In the genomic region with DNA sequence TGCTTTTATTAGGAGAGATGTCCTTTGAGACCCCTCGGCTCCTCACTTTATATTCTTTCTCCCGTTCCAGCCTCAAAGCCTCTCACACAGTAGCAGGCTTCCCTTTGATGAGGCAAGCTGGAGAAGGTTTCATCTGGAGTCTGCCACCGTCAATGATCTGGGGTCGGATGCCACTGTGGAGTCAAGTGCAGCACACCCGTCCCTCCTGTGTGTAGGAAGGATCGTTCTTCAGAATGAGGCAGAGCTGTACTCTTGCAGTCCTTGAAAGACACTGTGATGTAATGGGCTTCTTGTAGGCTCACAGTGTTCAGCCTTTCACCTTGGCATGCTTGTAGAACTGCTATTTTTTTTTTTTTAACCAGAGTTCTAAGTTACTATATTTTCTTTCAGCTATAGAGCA, we compare ENCODE assay signal across 25 mouse cellular contexts.
DNase-seq lines count a peak whose midpoint lies in the region; ATAC-seq and TF ChIP-seq lines count a peak whose summit lies in the region.
"Had no signal": no experiment of that assay in that cellular context is flagged by ENCODE, and none has a peak within 500 bp of the region (broad histone marks: within the 10 kb centered on the region; RNA-seq: fewer than 3 reads in every experiment).

No protein-coding gene starts in this region.

- no peak overlapping the region for H3K4me2 ChIP-seq in midbrain, embryonic 13.5 days (replicated peaks)
- no peak overlapping the region for H3K4me2 ChIP-seq in midbrain, embryonic 11.5 days
- H3K4me2 ChIP-seq in midbrain, embryonic 16.5 days (ENCODE audit: low read length): no peak overlapping the region
- H3K4me2 ChIP-seq: embryonic facial prominence, embryonic 12.5 days; embryonic facial prominence, embryonic 15.5 days; heart, embryonic 12.5 days; heart, embryonic 15.5 days; hindbrain, embryonic 13.5 days; intestine, embryonic 15.5 days had no signal

- no peak for TF ChIP-seq POLR2A in brain, embryonic 14.5 days (IDR thresholded peaks at IDR 0.05; ENCODE audit: borderline replicate concordance, extremely low read depth, insufficient read depth, insufficient read length, poor library complexity, severe bottlenecking)

- ATAC-seq in midbrain, embryonic 13.5 days: peak; percentile 55
- no peak for ATAC-seq in midbrain, embryonic 11.5 days (ENCODE audit: low FRiP score)
- ATAC-seq in midbrain, embryonic 16.5 days: peak; percentile 53; the same call in 1 of the 2 replicates
- ATAC-seq: activated CD4-positive, CD25-positive, alpha-beta regulatory T cell, adult 4 months; CD4-positive, CD25-positive, alpha-beta regulatory T cell, adult 4 months; hindbrain, embryonic 16.5 days; intestine, embryonic 15.5 days had no signal

- H3K9me3 ChIP-seq in midbrain, embryonic 13.5 days: no peaks in the 10 kb centered on the region
- no peaks in the 10 kb centered on the region for H3K9me3 ChIP-seq in midbrain, embryonic 11.5 days (ENCODE audit: control insufficient read depth, low read length)
- H3K9me3 ChIP-seq in midbrain, embryonic 16.5 days (replicated peaks; ENCODE audit: control insufficient read depth, low read length, poor library complexity, severe bottlenecking): no peaks in the 10 kb centered on the region
- H3K9me3 ChIP-seq: embryonic facial prominence, embryonic 12.5 days; embryonic facial prominence, embryonic 15.5 days; heart, embryonic 12.5 days; heart, embryonic 15.5 days; hindbrain, embryonic 10.5 days; hindbrain, embryonic 13.5 days; intestine, embryonic 15.5 days had no signal

- H3K9ac ChIP-seq in midbrain, embryonic 13.5 days (replicated peaks): no peak overlapping the region
- no peak overlapping the region for H3K9ac ChIP-seq in midbrain, embryonic 11.5 days (ENCODE audit: low read length)
- no peak overlapping the region for H3K9ac ChIP-seq in midbrain, embryonic 16.5 days (ENCODE audit: low read depth, low read length)
- H3K9ac ChIP-seq: embryonic facial prominence, embryonic 12.5 days; embryonic facial prominence, embryonic 15.5 days; heart, embryonic 12.5 days; heart, embryonic 15.5 days; hindbrain, embryonic 13.5 days; intestine, embryonic 15.5 days had no signal

- peaks cover 20% of the 10 kb centered on the region for H3K4me1 ChIP-seq in midbrain, embryonic 13.5 days (replicated peaks)
- no peaks in the 10 kb centered on the region; the same call in 1 of the 2 replicates for H3K4me1 ChIP-seq in midbrain, embryonic 11.5 days (ENCODE audit: control insufficient read depth, insufficient read depth, low read length)
- H3K4me1 ChIP-seq in midbrain, embryonic 16.5 days (ENCODE audit: control insufficient read depth, insufficient read depth, low read length): peaks cover 9% of the 10 kb centered on the region; the same call in 1 of the 2 replicates
- H3K4me1 ChIP-seq: embryonic facial prominence, embryonic 12.5 days; embryonic facial prominence, embryonic 15.5 days; heart, embryonic 12.5 days; heart, embryonic 15.5 days; intestine, embryonic 15.5 days had no signal

- no peak for DNase-seq in midbrain, embryonic 11.5 days (ENCODE audit: low spot score, missing footprints)
- peak; percentile 54 for DNase-seq in brain, embryonic 14.5 days (ENCODE audit: low read depth)
- DNase-seq in adrenal gland, adult (ENCODE audit: inconsistent age in 2 of 2, low spot score in 1 of 2): no peak
- DNase-seq in cerebellum, postnatal 36 days: no peak
- DNase-seq: adrenal gland, postnatal 10 days; adrenal gland, postnatal 36 days; cerebellum, adult 11 months; cerebellum, adult 2 months; cerebellum, postnatal 10 days; gastrocnemius, postnatal 25 days; heart, adult 18-20 months; heart, postnatal 10 days; heart, postnatal 36 days had no signal

- H3K27ac ChIP-seq in midbrain, embryonic 13.5 days: no peak overlapping the region
- no peak overlapping the region for H3K27ac ChIP-seq in midbrain, embryonic 11.5 days (ENCODE audit: low read depth, low read length)
- H3K27ac ChIP-seq in midbrain, embryonic 16.5 days (ENCODE audit: low read length): no peak overlapping the region
- H3K27ac ChIP-seq: embryonic facial prominence, embryonic 12.5 days; embryonic facial prominence, embryonic 15.5 days; heart, embryonic 15.5 days; hindbrain, embryonic 10.5 days; hindbrain, embryonic 13.5 days; intestine, embryonic 15.5 days had no signal

- no peaks in the 10 kb centered on the region for H3K27me3 ChIP-seq in midbrain, embryonic 13.5 days
- no peaks in the 10 kb centered on the region for H3K27me3 ChIP-seq in midbrain, embryonic 11.5 days (ENCODE audit: control insufficient read depth, insufficient read depth, low read length)
- no peaks in the 10 kb centered on the region for H3K27me3 ChIP-seq in midbrain, embryonic 16.5 days (ENCODE audit: control insufficient read depth, insufficient read depth, low read depth, low read length)
- H3K27me3 ChIP-seq: embryonic facial prominence, embryonic 12.5 days; hindbrain, embryonic 13.5 days had no signal

- H3K4me3 ChIP-seq in midbrain, embryonic 13.5 days (replicated peaks): no peak overlapping the region
- no peak overlapping the region for H3K4me3 ChIP-seq in midbrain, embryonic 11.5 days (ENCODE audit: low read depth, low read length)
- H3K4me3 ChIP-seq in midbrain, embryonic 16.5 days (ENCODE audit: low read depth, low read length): no peak overlapping the region
- H3K4me3 ChIP-seq: embryonic facial prominence, embryonic 12.5 days; embryonic facial prominence, embryonic 15.5 days; heart, embryonic 12.5 days; heart, embryonic 15.5 days; hindbrain, embryonic 10.5 days; hindbrain, embryonic 13.5 days; intestine, embryonic 15.5 days had no signal

- no peak for TF ChIP-seq CTCF in brain, embryonic 14.5 days (IDR thresholded peaks at IDR 0.05; ENCODE audit: borderline replicate concordance, extremely low read depth, insufficient read depth, insufficient read length)

- H3K36me3 ChIP-seq in midbrain, embryonic 13.5 days: no peaks in the 10 kb centered on the region
- no peaks in the 10 kb centered on the region for H3K36me3 ChIP-seq in midbrain, embryonic 11.5 days (ENCODE audit: control insufficient read depth, insufficient read depth, low read length)
- no peaks in the 10 kb centered on the region for H3K36me3 ChIP-seq in midbrain, embryonic 16.5 days (ENCODE audit: control insufficient read depth, insufficient read depth, low read length)
- H3K36me3 ChIP-seq: embryonic facial prominence, embryonic 12.5 days; embryonic facial prominence, embryonic 15.5 days; heart, embryonic 12.5 days; heart, embryonic 15.5 days; hindbrain, embryonic 10.5 days; hindbrain, embryonic 13.5 days; intestine, embryonic 15.5 days had no signal

- 57% methylated on average over 6 of the region's 6 CpGs for WGBS in midbrain, embryonic 13.5 days
- WGBS in midbrain, embryonic 11.5 days: 68% methylated on average over 6 of the region's 6 CpGs
- 50% methylated on average over 6 of the region's 6 CpGs for WGBS in midbrain, embryonic 16.5 days
